Mouse (Mus musculus): Measurements from ENCODE around the gene Gm17387. TPM values are rescaled to one million over a fixed set of nuclear protein-coding genes. Genes with fewer than 3 reads are reported as not detected.

Gm17387 gene
- not detected for total RNA-seq (2021)
- long read RNA-seq, experiment 1, result 0 reads
- long read RNA-seq, experiment 2, result 0 reads

DNA sequence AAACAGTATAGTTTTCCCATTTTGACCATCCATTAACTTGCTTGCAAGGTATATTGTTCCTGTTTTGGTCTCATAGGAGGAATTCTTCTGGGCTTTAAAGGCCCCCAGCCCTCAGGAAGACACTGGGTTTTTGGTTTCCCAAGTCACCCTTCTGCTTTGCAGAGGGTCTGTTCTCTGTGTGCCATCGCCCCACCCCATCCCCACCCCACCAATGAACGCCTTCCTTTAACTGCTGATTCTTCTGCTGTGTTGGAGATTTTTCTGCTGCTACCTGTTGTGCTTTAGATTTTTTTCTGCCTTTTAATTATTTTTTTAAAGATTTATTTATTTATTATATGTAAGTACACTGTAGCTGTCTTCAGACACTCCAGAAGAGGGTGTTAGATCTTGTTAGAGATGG lies at the start of gene Gm17387:
Gene Gm17387, plus strand, starts transcription at position 301 of the 400 bp plus-strand sequence.
- no peak for DNase-seq
- intact Hi-C loops (cut with DNase I; ENCODE audit: low total_unique reads), result no loop called here

DNA sequence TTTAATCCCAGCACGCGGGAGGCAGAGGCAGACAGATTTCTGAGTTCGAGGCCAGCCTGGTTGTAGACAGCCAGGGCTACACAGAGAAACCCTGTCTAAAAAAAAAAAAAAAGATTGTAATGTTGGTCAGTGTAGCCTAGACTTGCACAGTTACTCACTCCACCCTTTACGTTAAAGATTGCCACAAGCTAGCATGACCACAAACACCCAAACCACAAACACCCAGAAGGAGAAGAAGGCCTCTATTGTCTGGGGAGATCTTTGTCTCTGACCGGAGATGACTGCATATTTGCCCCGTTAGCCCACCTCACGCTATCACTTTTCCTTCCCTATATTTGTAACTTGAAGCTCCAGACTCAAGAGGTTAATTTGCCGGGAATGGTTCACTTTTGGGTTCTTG lies 47.2 kb upstream of the Gm17387 start:
- intact Hi-C loops (cut with DNase I; ENCODE audit: low total_unique reads), result no loop called here

GRCm38 (mm10) chr7:140982971-140983370 lies 46.0 kb upstream of the Gm17387 start:
- intact Hi-C loops (cut with DNase I; ENCODE audit: low total_unique reads), result no loop called here
- DNase-seq, result no peak

More for the DNA sequence above, 47.2 kb upstream of the Gm17387 start:
- no peak for DNase-seq

DNA sequence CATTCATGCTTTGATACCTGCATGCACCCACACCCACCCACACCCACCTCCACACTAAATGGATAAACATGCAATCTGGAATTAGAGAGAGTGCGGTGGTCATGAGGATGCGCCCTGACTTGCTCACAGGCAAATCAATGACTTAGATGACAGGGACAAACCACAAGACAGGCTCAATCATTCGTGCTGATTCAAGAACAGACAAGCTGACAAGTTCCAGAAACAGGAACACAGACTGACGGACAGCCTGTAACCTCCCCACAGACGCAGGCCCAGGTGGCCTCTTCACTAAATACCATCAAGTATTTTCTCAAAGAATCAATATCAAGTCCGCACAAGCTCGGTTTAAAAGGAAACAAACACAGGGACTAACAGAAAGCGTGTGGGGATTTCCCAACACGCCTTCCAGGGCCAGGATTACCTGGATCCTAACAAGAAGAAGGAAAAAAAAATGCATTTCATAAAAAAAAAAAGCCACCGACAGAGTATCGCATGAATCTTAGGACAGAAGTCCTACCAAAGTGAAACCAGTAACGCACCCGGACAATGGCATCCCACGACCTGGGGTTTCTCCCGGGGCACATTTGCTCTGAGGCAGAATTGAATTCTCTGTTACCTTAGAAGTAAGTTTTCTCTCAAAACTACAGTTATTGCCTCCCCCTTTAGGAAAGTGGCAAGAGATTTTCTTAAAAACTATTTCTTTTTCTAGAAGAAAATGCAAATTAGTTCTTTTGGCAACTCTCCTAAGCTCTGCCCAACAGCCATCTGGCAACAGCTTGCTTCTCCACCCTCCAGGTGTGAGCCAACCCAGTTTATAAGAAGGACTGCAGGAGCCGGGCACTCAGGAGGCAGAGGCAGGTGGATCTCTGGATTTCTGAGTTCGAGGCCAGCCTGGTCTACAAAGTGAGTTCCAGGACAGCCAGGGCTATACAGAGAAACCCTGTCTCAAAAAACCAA lies 41.5 kb upstream of the Gm17387 start:
- no peak for DNase-seq
- intact Hi-C loops (cut with DNase I; ENCODE audit: low total_unique reads), result no loop called here

- no peak for DNase-seq
- intact Hi-C loops (cut with DNase I; ENCODE audit: low total_unique reads), result no loop called here
Observed at GRCm38 (mm10) chr7:140989022-140989421, 39.9 kb upstream of the Gm17387 start.

GRCm38 (mm10) chr7:140990185-140990584 lies 38.7 kb upstream of the Gm17387 start:
- no peak for DNase-seq
- intact Hi-C loops (cut with DNase I; ENCODE audit: low total_unique reads), result no loop called here

GRCm38 (mm10) chr7:140990622-140991021 lies 38.3 kb upstream of the Gm17387 start:
- intact Hi-C loops (cut with DNase I; ENCODE audit: low total_unique reads), result no loop called here
- no peak for DNase-seq

GRCm38 (mm10) chr7:140991117-140991689 lies 37.7 kb upstream of the Gm17387 start:
- intact Hi-C loops (cut with DNase I; ENCODE audit: low total_unique reads), result no loop called here
- DNase-seq, result no peak

GRCm38 (mm10) chr7:140997817-140998216 lies 31.1 kb upstream of the Gm17387 start:
- DNase-seq, result no peak
- intact Hi-C loops (cut with DNase I; ENCODE audit: low total_unique reads), result no loop called here

DNA sequence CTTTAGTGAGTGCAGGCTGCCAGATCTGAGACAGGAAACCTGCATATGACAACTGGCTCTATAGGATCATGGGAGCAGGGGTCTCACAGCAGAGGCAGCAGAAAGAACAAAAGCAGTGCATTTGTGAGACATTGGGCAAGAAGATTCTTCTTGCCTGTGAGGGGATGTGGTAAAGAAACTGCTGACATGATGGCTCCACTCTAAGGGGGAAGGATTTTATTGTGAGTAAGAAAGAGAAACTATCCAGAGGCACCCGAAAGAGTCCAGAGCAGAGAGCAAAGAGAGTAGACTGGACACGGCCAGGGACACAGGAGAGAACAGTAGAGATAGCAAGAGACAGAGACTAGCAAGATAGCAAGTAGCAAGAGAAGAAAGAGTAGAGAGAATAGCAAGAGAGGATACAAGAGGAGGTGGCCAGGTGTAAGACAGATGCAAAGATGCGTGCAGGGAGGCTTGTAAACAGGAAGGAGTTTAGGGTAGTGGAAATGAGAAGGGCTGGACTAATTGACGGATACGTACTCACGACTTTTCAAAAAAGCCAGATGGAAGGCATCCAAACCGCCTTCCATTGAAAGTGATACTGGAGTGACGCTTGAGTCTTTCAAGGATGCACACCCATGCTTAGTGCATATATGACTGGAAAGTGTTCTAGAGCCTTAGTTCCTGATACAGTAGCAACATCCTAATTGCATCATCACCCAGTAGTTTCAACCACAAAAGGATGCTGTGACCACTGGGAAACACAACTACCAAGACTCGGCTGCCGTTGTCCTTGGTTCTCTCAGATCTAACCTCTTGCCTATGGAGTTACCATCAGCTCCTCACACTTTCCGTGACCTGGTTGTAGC lies 29.9 kb upstream of the Gm17387 start:
- intact Hi-C loops (cut with DNase I; ENCODE audit: low total_unique reads), result no loop called here
- no peak for DNase-seq

DNA sequence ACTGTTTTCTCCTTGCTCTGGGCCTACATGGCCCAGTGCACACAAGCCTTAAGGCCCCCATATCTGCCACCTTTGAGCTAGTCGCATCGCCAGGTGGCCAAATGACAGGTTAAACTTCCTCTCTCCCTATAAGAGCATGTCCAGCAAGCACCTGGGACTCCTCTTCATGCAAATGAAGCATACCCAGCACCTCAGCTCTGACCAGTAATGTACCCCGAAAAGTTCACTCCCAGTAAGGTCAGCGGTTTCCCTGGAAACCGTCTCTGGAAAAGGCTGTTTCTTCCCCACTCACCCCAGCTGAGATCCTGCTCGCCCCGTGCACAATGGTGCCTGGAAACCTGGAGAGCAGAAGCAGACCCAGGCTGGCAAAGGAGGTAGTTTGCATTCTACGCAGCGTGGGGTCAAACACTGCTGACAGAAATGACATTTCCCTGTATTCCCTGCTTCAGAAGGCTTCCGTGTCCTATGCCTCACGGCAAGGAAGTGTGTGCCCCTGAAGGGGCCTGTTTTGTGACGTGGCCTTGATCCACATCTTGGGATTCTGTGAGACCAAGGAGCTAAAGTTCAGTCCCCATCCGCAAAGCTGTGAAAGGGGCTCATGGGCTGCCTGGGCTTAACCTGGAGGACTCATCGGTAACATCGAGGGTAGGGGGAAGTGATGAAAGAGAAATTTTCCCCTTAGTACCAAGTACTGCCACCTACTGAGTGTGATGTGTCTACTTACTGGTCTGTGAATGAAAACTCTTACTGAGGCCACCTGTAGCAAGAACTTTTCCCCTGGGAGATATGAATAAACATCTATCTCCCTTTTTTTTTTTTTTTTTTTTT lies 27.8 kb upstream of the Gm17387 start:
- DNase-seq, result no peak
- intact Hi-C loops (cut with DNase I; ENCODE audit: low total_unique reads), result no loop called here

GRCm38 (mm10) chr7:141003248-141004010 lies 25.5 kb upstream of the Gm17387 start:
- intact Hi-C loops (cut with DNase I; ENCODE audit: low total_unique reads), result no loop called here
- DNase-seq, result no peak

DNA sequence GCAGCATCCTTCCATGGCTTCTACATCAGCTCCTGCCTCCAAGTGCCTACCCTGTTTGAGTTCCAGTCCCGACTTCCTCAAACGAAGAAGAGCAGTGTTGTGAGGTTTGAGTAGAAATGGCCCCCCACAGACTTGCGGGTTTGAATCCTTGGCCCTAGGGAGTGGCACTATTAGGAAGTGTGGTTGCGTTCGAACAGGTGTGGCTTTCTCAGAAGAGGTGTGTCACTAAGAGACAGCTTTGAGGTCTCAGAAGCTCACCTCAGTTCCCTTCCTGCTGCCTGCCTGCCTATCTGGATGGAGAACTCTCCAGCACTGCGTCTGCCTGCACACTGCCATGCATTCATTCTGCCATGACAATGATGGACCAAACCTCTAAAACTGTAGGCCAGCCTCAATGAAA lies 22.5 kb upstream of the Gm17387 start:
- intact Hi-C loops (cut with DNase I; ENCODE audit: low total_unique reads), result loop anchor here (5.0 kb wide), 1 partner anchor 41 kb away; no protein-coding TSS in a partner anchor
- DNase-seq, result no peak

DNA sequence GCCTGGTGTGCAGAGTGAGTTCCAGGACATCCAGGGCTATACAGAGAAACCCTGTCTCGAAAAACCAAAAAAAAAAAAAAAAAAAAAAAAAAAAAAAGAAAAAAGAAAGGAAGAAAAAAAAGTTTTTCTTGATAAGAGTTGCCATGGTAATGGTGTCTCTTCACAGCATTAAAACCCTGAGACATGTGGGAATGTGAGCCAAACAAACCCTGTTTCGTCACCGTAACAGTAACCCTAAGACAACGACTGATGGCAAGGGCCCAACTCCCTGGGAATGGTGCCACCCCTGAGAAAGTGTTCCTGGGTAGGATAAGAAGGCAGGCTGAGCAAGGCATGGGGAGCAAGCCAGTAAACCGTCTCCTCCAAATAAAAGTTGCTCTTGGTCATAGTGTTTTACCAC lies 22.0 kb upstream of the Gm17387 start:
- intact Hi-C loops (cut with DNase I; ENCODE audit: low total_unique reads), result loop anchor here (5.0 kb wide), 1 partner anchor 40 kb away; no protein-coding TSS in a partner anchor
- DNase-seq, result no peak

DNA sequence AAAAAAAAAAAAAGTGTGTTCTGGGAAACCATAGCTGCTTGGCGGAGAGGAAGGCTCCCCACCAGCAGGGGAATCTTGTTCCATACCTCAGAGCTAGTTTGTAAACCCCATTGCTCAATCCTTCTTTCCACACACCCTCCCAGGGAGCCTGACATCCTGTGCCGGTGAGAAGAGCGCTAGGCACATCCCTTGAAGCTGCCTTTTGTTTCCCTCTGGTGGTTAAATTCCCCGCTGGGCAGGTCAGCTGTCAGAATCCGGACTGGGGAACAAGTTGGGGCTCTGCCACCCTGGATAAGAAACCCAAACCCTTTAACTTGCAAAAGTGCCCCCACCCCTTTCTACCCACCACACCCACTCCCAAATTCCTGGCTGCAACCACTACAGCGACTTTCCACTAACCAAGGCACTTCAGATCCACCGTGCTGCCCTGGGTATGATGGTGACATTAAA lies 20.6 kb upstream of the Gm17387 start:
- peak; percentile 19 for DNase-seq
- intact Hi-C loops (cut with DNase I; ENCODE audit: low total_unique reads), result loop anchor here (5.0 kb wide), 1 partner anchor 39 kb away; no protein-coding TSS in a partner anchor

GRCm38 (mm10) chr7:141008938-141009660 lies 19.8 kb upstream of the Gm17387 start:
- intact Hi-C loops (cut with DNase I; ENCODE audit: low total_unique reads), result loop anchor here (5.0 kb wide), 1 partner anchor 38 kb away; no protein-coding TSS in a partner anchor
- DNase-seq, result peak; percentile 86

DNA sequence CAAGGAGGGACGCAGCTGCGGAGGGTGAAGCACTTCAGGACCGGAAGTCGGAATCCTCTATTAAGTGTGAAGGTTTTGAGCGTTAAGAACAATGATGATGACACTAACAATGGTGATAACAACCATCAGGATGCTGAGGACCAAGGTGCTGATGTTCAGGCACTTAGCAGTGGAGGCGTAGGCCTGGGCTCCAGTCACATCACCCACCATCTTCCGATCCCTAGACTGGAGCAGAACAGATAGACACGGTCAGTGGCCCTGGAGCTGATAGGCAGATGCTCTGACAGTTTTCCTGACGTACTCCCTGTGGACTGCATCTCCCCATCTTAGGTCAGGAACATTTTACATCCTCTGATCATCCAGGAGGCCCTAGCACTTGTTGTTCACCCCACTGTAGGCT lies 19.3 kb upstream of the Gm17387 start:
- intact Hi-C loops (cut with DNase I; ENCODE audit: low total_unique reads), result loop anchor here (5.0 kb wide), 1 partner anchor 38 kb away; no protein-coding TSS in a partner anchor
- no peak for DNase-seq

All from gastrocnemius, postnatal 14 days (tissue).